Mouse (Mus musculus) heart, postnatal 0 days (tissue): Measurements from ENCODE around the gene Olfr1175-ps.

Experiments
- CTCF ChIP-seq: IDR thresholded peaks from 2 replicates; pipeline ENCODE4 v1.5.1; 2016; ENCODE audit warnings: antibody characterized with exemption, control low read depth, low read depth
- EP300 ChIP-seq: IDR thresholded peaks from 2 replicates; pipeline ENCODE4 v1.6.1; 2016; ENCODE audit warnings: antibody characterized with exemption, low read depth

- no peak for TF ChIP-seq CTCF
- no peak for TF ChIP-seq EP300
These were observed 12.0 kb downstream of the Olfr1175-ps start, which contains the start of gene Olfr1174-ps for GRCm38 (mm10) chr2:88315035-88315434.
